Mouse (Mus musculus): ENCODE results near the gene Cenpn. TPM values are rescaled to one million over a fixed set of nuclear protein-coding genes. Genes with fewer than 3 reads are reported as not detected.

Cenpn gene
- polyA plus RNA-seq, 1 experiment = 2.5 TPM

GRCm38 (mm10) chr8:116943161-116943554, 21.6 kb downstream of the Cenpn start, which contains the start of gene Atmin:
TSS of gene Atmin (plus strand) at chr8:116943393.
- peak; percentile 63; the same call in 1 of the 2 replicates for TF ChIP-seq CTCF (IDR thresholded peaks at IDR 0.05; ENCODE audit: borderline replicate concordance, insufficient read depth, low read depth, low read length)
- peak; percentile 47; the same call in 1 of the 2 replicates for TF ChIP-seq POLR2A (IDR thresholded peaks at IDR 0.05; ENCODE audit: borderline replicate concordance, insufficient read depth, low read length)
- 0% methylated on average over 46 of the region's 46 CpGs for WGBS
- peak within 1 kb of the TSS; percentile 26; the same call in 1 of the 2 replicates for H3K27ac ChIP-seq (ENCODE audit: insufficient read depth, low read length)
- peak; percentile 84 to 90 for DNase-seq
- H3K4me1 ChIP-seq (ENCODE audit: control insufficient read depth, insufficient read depth, low read length) = peaks cover 10% of the 10 kb centered on the region
- H3K27me3 ChIP-seq (ENCODE audit: control insufficient read depth, insufficient read depth, low read length) = no peaks in the 10 kb centered on the region
- peak within 1 kb of the TSS; percentile 75 for H3K4me3 ChIP-seq (replicated peaks; ENCODE audit: insufficient read depth, low read depth, low read length)

GRCm38 (mm10) chr8:116943555-116944384, 22.2 kb downstream of the Cenpn start:
- TF ChIP-seq CTCF (IDR thresholded peaks at IDR 0.05; ENCODE audit: borderline replicate concordance, insufficient read depth, low read depth, low read length) (no peak), POLR2A (IDR thresholded peaks at IDR 0.05; ENCODE audit: borderline replicate concordance, insufficient read depth, low read length) (0 out of 2 replicates have a peak, but pooled peaks have one; percentile 18)

GRCm38 (mm10) chr8:116944385-116944696, 22.8 kb downstream of the Cenpn start:
- H3K27ac ChIP-seq (ENCODE audit: insufficient read depth, low read length) = 0 out of 2 replicates have a peak overlapping the region, but pooled peaks have one; percentile 18
- DNase-seq = no peak
- H3K27me3 ChIP-seq (ENCODE audit: control insufficient read depth, insufficient read depth, low read length) = no peaks in the 10 kb centered on the region
- peaks cover 10% of the 10 kb centered on the region for H3K4me1 ChIP-seq (ENCODE audit: control insufficient read depth, insufficient read depth, low read length)
- peak overlapping the region; percentile 75 for H3K4me3 ChIP-seq (replicated peaks; ENCODE audit: insufficient read depth, low read depth, low read length)
- no peak for TF ChIP-seq CTCF (IDR thresholded peaks at IDR 0.05; ENCODE audit: borderline replicate concordance, insufficient read depth, low read depth, low read length)
- WGBS = 8% methylated on average over 4 of the region's 4 CpGs

More at GRCm38 (mm10) chr8:116943555-116944384, 22.2 kb downstream of the Cenpn start:
- peak overlapping the region; percentile 75 for H3K4me3 ChIP-seq (replicated peaks; ENCODE audit: insufficient read depth, low read depth, low read length)
- H3K27ac ChIP-seq (ENCODE audit: insufficient read depth, low read length) = peak overlapping the region; percentile 26; the same call in 1 of the 2 replicates
- H3K27me3 ChIP-seq (ENCODE audit: control insufficient read depth, insufficient read depth, low read length) = no peaks in the 10 kb centered on the region
- peak; percentile 58 to 64 for DNase-seq
- H3K4me1 ChIP-seq (ENCODE audit: control insufficient read depth, insufficient read depth, low read length) = peaks cover 10% of the 10 kb centered on the region
- WGBS = under 1% methylated on average over 62 of the region's 62 CpGs

- WGBS = 86% methylated on average over 9 of the region's 9 CpGs
- no peaks in the 10 kb centered on the region for H3K27me3 ChIP-seq (ENCODE audit: control insufficient read depth, insufficient read depth, low read length)
- DNase-seq = no peak
- H3K4me1 ChIP-seq (ENCODE audit: control insufficient read depth, insufficient read depth, low read length) = peaks cover 14% of the 10 kb centered on the region
- no peak overlapping the region for H3K27ac ChIP-seq (ENCODE audit: insufficient read depth, low read length)
- H3K4me3 ChIP-seq (replicated peaks; ENCODE audit: insufficient read depth, low read depth, low read length) = no peak overlapping the region
- TF ChIP-seq POLR2A (IDR thresholded peaks at IDR 0.05; ENCODE audit: borderline replicate concordance, insufficient read depth, low read length) (no peak), CTCF (IDR thresholded peaks at IDR 0.05; ENCODE audit: borderline replicate concordance, insufficient read depth, low read depth, low read length) (no peak)
These were observed 23.8 kb downstream of the Cenpn start for GRCm38 (mm10) chr8:116945169-116945910.

GRCm38 (mm10) chr8:116946268-116946838, 24.8 kb downstream of the Cenpn start:
- WGBS = 88% methylated on average over 21 of the region's 21 CpGs
- H3K4me1 ChIP-seq (ENCODE audit: control insufficient read depth, insufficient read depth, low read length) = peaks cover 15% of the 10 kb centered on the region
- H3K27ac ChIP-seq (ENCODE audit: insufficient read depth, low read length) = no peak overlapping the region
- DNase-seq = no peak
- H3K4me3 ChIP-seq (replicated peaks; ENCODE audit: insufficient read depth, low read depth, low read length) = no peak overlapping the region
- H3K27me3 ChIP-seq (ENCODE audit: control insufficient read depth, insufficient read depth, low read length) = no peaks in the 10 kb centered on the region
- TF ChIP-seq POLR2A (IDR thresholded peaks at IDR 0.05; ENCODE audit: borderline replicate concordance, insufficient read depth, low read length) (no peak), CTCF (IDR thresholded peaks at IDR 0.05; ENCODE audit: borderline replicate concordance, insufficient read depth, low read depth, low read length) (no peak)

GRCm38 (mm10) chr8:116946851-116947250, 25.3 kb downstream of the Cenpn start:
- Histone ChIP-seq H3K27me3 (ENCODE audit: control insufficient read depth, insufficient read depth, low read length) (no peaks in the 10 kb centered on the region), H3K4me1 (ENCODE audit: control insufficient read depth, insufficient read depth, low read length) (peaks cover 19% of the 10 kb centered on the region), H3K4me3 (replicated peaks; ENCODE audit: insufficient read depth, low read depth, low read length) (no peak overlapping the region), H3K27ac (ENCODE audit: insufficient read depth, low read length) (no peak overlapping the region)
- no peak for TF ChIP-seq CTCF (IDR thresholded peaks at IDR 0.05; ENCODE audit: borderline replicate concordance, insufficient read depth, low read depth, low read length)
- TF ChIP-seq POLR2A (IDR thresholded peaks at IDR 0.05; ENCODE audit: borderline replicate concordance, insufficient read depth, low read length) = no peak
- no peak for DNase-seq
- 69% methylated on average over 6 of the region's 6 CpGs for WGBS

GRCm38 (mm10) chr8:116947589-116947988, 26.1 kb downstream of the Cenpn start:
- 73% methylated on average over 7 of the region's 7 CpGs for WGBS

More at GRCm38 (mm10) chr8:116947589-116947988, 26.1 kb downstream of the Cenpn start:
- Histone ChIP-seq H3K4me1 (ENCODE audit: control insufficient read depth, insufficient read depth, low read length) (peaks cover 20% of the 10 kb centered on the region), H3K27me3 (ENCODE audit: control insufficient read depth, insufficient read depth, low read length) (no peaks in the 10 kb centered on the region), H3K27ac (ENCODE audit: insufficient read depth, low read length) (no peak overlapping the region), H3K4me3 (replicated peaks; ENCODE audit: insufficient read depth, low read depth, low read length) (no peak overlapping the region)
- no peak for DNase-seq
- TF ChIP-seq CTCF (IDR thresholded peaks at IDR 0.05; ENCODE audit: borderline replicate concordance, insufficient read depth, low read depth, low read length) = no peak
- no peak for TF ChIP-seq POLR2A (IDR thresholded peaks at IDR 0.05; ENCODE audit: borderline replicate concordance, insufficient read depth, low read length)

Measured in cerebellum, adult 2 months (tissue).